Mouse (Mus musculus) heart, postnatal 25 days (tissue): ENCODE results near the gene Gpr65. TPM values are rescaled to one million over a fixed set of nuclear protein-coding genes. Genes with fewer than 3 reads are reported as not detected.
"Not testable (repeated sequence)": the region's sequence is repeated elsewhere in the genome, so short reads cannot be mapped to it uniquely, and the experiment has no call there.

Experiments used
- DNase-seq: peaks from one replicate; pipeline ENCODE4 v3.0.0; 2022; ENCODE audit warnings: low spot score
- intact Hi-C: fragments of 180-260 bp; cut with DNase I; formaldehyde crosslinking; loops from one replicate; pipeline ENCODE4 v1.15.1; 2025
- total RNA-seq, 2 experiments: library from RNA; stranded (reverse); gene quantifications; 2 replicates each; pipeline ENCODE4 v1.2.3; 2021

Gene Gpr65
- total RNA-seq, 2 experiments from 2014 or later = 0.68 to 0.73 TPM

GRCm38 (mm10) chr12:98280530-98280929 is 12.1 kb downstream of the Gpr65 start:
- intact Hi-C loops = loop anchor here (2.0 to 5.0 kb wide), 3 partner anchors 42 to 68 kb away; no protein-coding TSS in a partner anchor
- DNase-seq = no peak

- DNase-seq = no peak
- intact Hi-C loops = loop anchor here (2.0 to 5.0 kb wide), 3 partner anchors 41 to 69 kb away; no protein-coding TSS in a partner anchor
Observed at GRCm38 (mm10) chr12:98280996-98281395, 12.6 kb downstream of the Gpr65 start.

GRCm38 (mm10) chr12:98282776-98283486 is 14.5 kb downstream of the Gpr65 start:
- intact Hi-C loops = loop anchor here (5.0 kb wide), 2 partner anchors 39 to 71 kb away; no protein-coding TSS in a partner anchor
- no peak for DNase-seq

GRCm38 (mm10) chr12:98283487-98283860 is 15.0 kb downstream of the Gpr65 start:
- intact Hi-C loops = loop anchor here (5.0 kb wide), 2 partner anchors 39 to 71 kb away; no protein-coding TSS in a partner anchor
- no peak for DNase-seq

- intact Hi-C loops = loop anchor here (5.0 kb wide), 2 partner anchors 38 to 72 kb away; no protein-coding TSS in a partner anchor
Observed at GRCm38 (mm10) chr12:98284477-98284876, 16.0 kb downstream of the Gpr65 start.

GRCm38 (mm10) chr12:98290475-98290874 is 22.0 kb downstream of the Gpr65 start:
- intact Hi-C loops = no loop called here
- DNase-seq = no peak

More at GRCm38 (mm10) chr12:98284477-98284876, 16.0 kb downstream of the Gpr65 start:
- no peak for DNase-seq

GRCm38 (mm10) chr12:98292278-98292677 is 23.8 kb downstream of the Gpr65 start:
- intact Hi-C loops = no loop called here
- no peak for DNase-seq

- intact Hi-C loops = no loop called here
- no peak for DNase-seq
Observed at GRCm38 (mm10) chr12:98294241-98294640, 25.8 kb downstream of the Gpr65 start.

- intact Hi-C loops = no loop called here
- DNase-seq = no peak
Observed at GRCm38 (mm10) chr12:98301980-98302379, 33.5 kb downstream of the Gpr65 start.

GRCm38 (mm10) chr12:98303013-98303412 is 34.6 kb downstream of the Gpr65 start:
- DNase-seq = no peak
- intact Hi-C loops = no loop called here

GRCm38 (mm10) chr12:98307179-98307915 is 38.9 kb downstream of the Gpr65 start:
- intact Hi-C loops = no loop called here
- DNase-seq = no peak

GRCm38 (mm10) chr12:98311376-98312083 is 43.1 kb downstream of the Gpr65 start:
- intact Hi-C loops = no loop called here
- no peak for DNase-seq

GRCm38 (mm10) chr12:98315924-98316323 is 47.5 kb downstream of the Gpr65 start:
- no peak for DNase-seq
- intact Hi-C loops = no loop called here

- no peak for DNase-seq
- intact Hi-C loops = no loop called here
Observed at GRCm38 (mm10) chr12:98317718-98318340, 49.4 kb downstream of the Gpr65 start.

- no peak for DNase-seq
- intact Hi-C loops = loop anchor here (5.0 kb wide), 2 partner anchors 40 to 300 kb away; no protein-coding TSS in a partner anchor
Observed at GRCm38 (mm10) chr12:98322426-98322825, 54.0 kb downstream of the Gpr65 start.

GRCm38 (mm10) chr12:98324170-98324569 is 55.7 kb downstream of the Gpr65 start:
- not testable (repeated sequence) for DNase-seq
- intact Hi-C loops = loop anchor here (1.0 to 5.0 kb wide), 3 partner anchors 23 to 298 kb away; no protein-coding TSS in a partner anchor
